Mouse (Mus musculus): ENCODE data around the gene Uba3. TPM values are rescaled to one million over a fixed set of nuclear protein-coding genes. Genes with fewer than 3 reads are reported as not detected.

Gene Uba3
- total and polyA plus RNA-seq, 2 experiments from 2014 or later, result 60.3 to 63.4 TPM

GRCm38 (mm10) chr6:97207085-97207484 is 1.6 kb upstream of the Uba3 start:
- Histone ChIP-seq H3K27ac (no peak overlapping the region), H3K36me3 (ENCODE audit: insufficient read depth, low read length) (no peaks in the 10 kb centered on the region), H3K4me3 (ENCODE audit: low read length) (no peak overlapping the region), H3K27me3 (ENCODE audit: insufficient read depth, low read length) (no peaks in the 10 kb centered on the region), H3K4me2 (ENCODE audit: low read depth, low read length) (no peak overlapping the region), H3K9ac (replicated peaks; ENCODE audit: low read length) (no peak overlapping the region), H3K4me1 (ENCODE audit: insufficient read depth, low read length) (peaks cover 9% of the 10 kb centered on the region; the same call in 1 of the 2 replicates), H3K9me3 (ENCODE audit: low read length) (no peaks in the 10 kb centered on the region)
- ATAC-seq, result no peak
- WGBS, result 74% methylated on average over 4 of the region's 4 CpGs
- TF ChIP-seq CTCF (IDR thresholded peaks at IDR 0.05; ENCODE audit: low read depth), result no peak
- DNase-seq (ENCODE audit: low spot score), result no peak

GRCm38 (mm10) chr6:97204952-97205351 is 495 bp downstream of the Uba3 start:
- Histone ChIP-seq H3K4me3 (ENCODE audit: low read length) (peak overlapping the region; percentile 80), H3K4me1 (ENCODE audit: insufficient read depth, low read length) (peaks cover 4% of the 10 kb centered on the region; the same call in 1 of the 2 replicates), H3K36me3 (ENCODE audit: insufficient read depth, low read length) (no peaks in the 10 kb centered on the region), H3K27me3 (ENCODE audit: insufficient read depth, low read length) (no peaks in the 10 kb centered on the region), H3K9ac (replicated peaks; ENCODE audit: low read length) (peak overlapping the region; percentile 79), H3K9me3 (ENCODE audit: low read length) (no peaks in the 10 kb centered on the region), H3K4me2 (ENCODE audit: low read depth, low read length) (peak overlapping the region; percentile 71), H3K27ac (peak overlapping the region; percentile 65)
- under 1% methylated on average over 16 of the region's 16 CpGs for WGBS
- TF ChIP-seq CTCF (IDR thresholded peaks at IDR 0.05; ENCODE audit: low read depth), result no peak
- DNase-seq (ENCODE audit: low spot score), result peak; percentile 15
- ATAC-seq, result peak; percentile 21

DNA sequence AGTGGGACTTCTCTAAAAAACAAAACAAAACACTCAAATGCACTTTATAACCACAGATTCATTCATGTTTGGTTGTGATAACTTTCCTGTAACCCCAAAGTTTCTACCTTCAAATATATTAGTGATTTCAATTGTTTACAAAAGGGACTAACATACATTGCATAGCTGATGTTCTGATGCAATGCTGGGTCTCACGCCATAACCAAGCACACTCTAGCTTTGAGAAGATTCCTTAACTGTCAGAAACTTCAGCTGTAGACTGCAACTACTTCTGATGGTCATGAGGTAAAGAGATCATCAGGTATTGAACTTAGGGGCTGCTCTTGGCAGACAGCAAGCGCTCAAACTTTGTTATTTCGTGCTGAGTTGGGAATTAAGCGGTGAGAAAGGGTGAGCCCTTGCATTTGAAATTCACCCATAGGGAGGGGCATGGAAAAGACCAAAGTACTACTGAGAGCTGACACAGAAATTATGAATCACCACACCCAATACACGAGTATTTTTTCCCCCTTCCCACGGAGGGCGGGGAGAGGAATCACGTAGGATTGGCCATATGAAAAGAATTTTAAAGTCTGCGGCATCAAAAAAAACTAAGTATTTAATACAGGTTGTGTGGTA is 1.1 kb downstream of the Uba3 start:
- 16% methylated on average over 9 of the region's 9 CpGs for WGBS
- DNase-seq (ENCODE audit: low spot score), result no peak
- Histone ChIP-seq H3K4me3 (ENCODE audit: low read length) (peak overlapping the region; percentile 80), H3K9ac (replicated peaks; ENCODE audit: low read length) (peak overlapping the region; percentile 79; the same call in 1 of the 2 replicates), H3K27me3 (ENCODE audit: insufficient read depth, low read length) (no peaks in the 10 kb centered on the region), H3K4me1 (ENCODE audit: insufficient read depth, low read length) (peaks cover 4% of the 10 kb centered on the region; the same call in 1 of the 2 replicates), H3K4me2 (ENCODE audit: low read depth, low read length) (peak overlapping the region; percentile 71), H3K27ac (no peak overlapping the region), H3K36me3 (ENCODE audit: insufficient read depth, low read length) (no peaks in the 10 kb centered on the region), H3K9me3 (ENCODE audit: low read length) (no peaks in the 10 kb centered on the region)
- ATAC-seq, result no peak
- TF ChIP-seq CTCF (IDR thresholded peaks at IDR 0.05; ENCODE audit: low read depth), result no peak

DNA sequence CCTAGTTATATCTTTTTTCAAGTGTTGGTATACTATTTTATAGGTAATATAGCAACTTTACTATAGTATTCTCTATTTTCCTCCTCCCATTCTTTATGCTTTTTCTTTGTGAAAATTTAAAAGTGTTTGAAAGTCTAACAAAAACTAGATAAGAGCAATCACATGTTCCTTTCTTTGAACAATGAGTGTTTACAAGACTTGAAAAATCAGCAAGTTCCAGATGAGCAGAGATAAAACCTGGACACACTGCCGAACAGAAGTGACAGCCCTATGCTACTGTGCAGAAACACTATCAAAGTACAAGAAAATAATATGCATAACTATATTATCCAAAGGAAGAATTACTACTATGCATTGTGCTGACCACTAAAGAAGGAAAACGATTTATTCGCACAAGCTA is 3.0 kb downstream of the Uba3 start:
- no peaks in the 10 kb centered on the region for H3K27me3 ChIP-seq (ENCODE audit: insufficient read depth, low read length)
- H3K36me3 ChIP-seq (ENCODE audit: insufficient read depth, low read length), result peaks cover 5% of the 10 kb centered on the region; the same call in 1 of the 2 replicates
- no peak for TF ChIP-seq CTCF (IDR thresholded peaks at IDR 0.05; ENCODE audit: low read depth)
- H3K4me3 ChIP-seq (ENCODE audit: low read length), result no peak overlapping the region
- H3K27ac ChIP-seq, result no peak overlapping the region
- DNase-seq (ENCODE audit: low spot score) (no peak), ATAC-seq (no peak)
- H3K9ac ChIP-seq (replicated peaks; ENCODE audit: low read length), result no peak overlapping the region
- H3K9me3 ChIP-seq (ENCODE audit: low read length), result no peaks in the 10 kb centered on the region
- H3K4me2 ChIP-seq (ENCODE audit: low read depth, low read length), result no peak overlapping the region
- WGBS, result 94% methylated on average over 3 of the region's 3 CpGs
- H3K4me1 ChIP-seq (ENCODE audit: insufficient read depth, low read length), result peaks cover 4% of the 10 kb centered on the region; the same call in 1 of the 2 replicates

- WGBS, result 50% methylated on average over 3 of the region's 3 CpGs
- H3K9me3 ChIP-seq (ENCODE audit: low read length), result no peaks in the 10 kb centered on the region
- ATAC-seq (no peak), DNase-seq (ENCODE audit: low spot score) (no peak)
- peaks cover 4% of the 10 kb centered on the region; the same call in 1 of the 2 replicates for H3K4me1 ChIP-seq (ENCODE audit: insufficient read depth, low read length)
- peak; percentile 35; the same call in 1 of the 2 replicates for TF ChIP-seq CTCF (IDR thresholded peaks at IDR 0.05; ENCODE audit: low read depth)
- H3K27ac ChIP-seq, result no peak overlapping the region
- H3K36me3 ChIP-seq (ENCODE audit: insufficient read depth, low read length), result peaks cover 18% of the 10 kb centered on the region
- H3K4me3 ChIP-seq (ENCODE audit: low read length), result no peak overlapping the region
- no peak overlapping the region for H3K4me2 ChIP-seq (ENCODE audit: low read depth, low read length)
- H3K9ac ChIP-seq (replicated peaks; ENCODE audit: low read length), result no peak overlapping the region
- H3K27me3 ChIP-seq (ENCODE audit: insufficient read depth, low read length), result no peaks in the 10 kb centered on the region
Observed at GRCm38 (mm10) chr6:97200437-97200836, 5.0 kb downstream of the Uba3 start.

GRCm38 (mm10) chr6:97179367-97179828 is 26.0 kb downstream of the Uba3 start:
- Histone ChIP-seq H3K27ac (peak overlapping the region; percentile 93), H3K9ac (replicated peaks; ENCODE audit: low read length) (peak overlapping the region; percentile 85), H3K27me3 (ENCODE audit: insufficient read depth, low read length) (no peaks in the 10 kb centered on the region), H3K4me3 (ENCODE audit: low read length) (peak overlapping the region; percentile 97), H3K9me3 (ENCODE audit: low read length) (no peaks in the 10 kb centered on the region), H3K4me2 (ENCODE audit: low read depth, low read length) (peak overlapping the region; percentile 83), H3K36me3 (ENCODE audit: insufficient read depth, low read length) (peaks cover 4% of the 10 kb centered on the region; the same call in 1 of the 2 replicates), H3K4me1 (ENCODE audit: insufficient read depth, low read length) (peaks cover 5% of the 10 kb centered on the region; the same call in 1 of the 2 replicates)
- ATAC-seq, result peak; percentile 78
- 9% methylated on average over 11 of the region's 11 CpGs for WGBS
- no peak for DNase-seq (ENCODE audit: low spot score)
- no peak for TF ChIP-seq CTCF (IDR thresholded peaks at IDR 0.05; ENCODE audit: low read depth)
